Mouse (Mus musculus): ENCODE results near the gene Oasl2.

GRCm38 (mm10) chr5:114895542-114895941 is 1.2 kb upstream of the Oasl2 start:
- TF ChIP-seq POLR2A (IDR thresholded peaks at IDR 0.05; ENCODE audit: low read depth, low read length) (no peak), CTCF (IDR thresholded peaks at IDR 0.05; ENCODE audit: extremely low read depth, insufficient read length, insufficient replicate concordance, low read depth, low read length) (no peak)

All from small intestine, adult 2 months (tissue).